Mouse (Mus musculus): ENCODE measurements around the gene Prl7d1. TPM values are rescaled to one million over a fixed set of nuclear protein-coding genes. Genes with fewer than 3 reads are reported as not detected.

Prl7d1 gene
- total and polyA plus RNA-seq, 2 experiments: not detected

- TF ChIP-seq POLR2A (IDR thresholded peaks at IDR 0.05; ENCODE audit: extremely low read depth, insufficient read depth, low read length) (no peak), CTCF (IDR thresholded peaks at IDR 0.05; ENCODE audit: low read depth, low read length) (no peak)
- whole genome bisulfite sequencing: 62% methylated on average over 2 of the region's 2 CpGs
- no peaks in the 10 kb centered on the region for H3K27me3 ChIP-seq (ENCODE audit: control insufficient read depth, insufficient read depth, low read length)
Measured at GRCm38 (mm10) chr13:27660747-27661146, 55.8 kb downstream of the Prl7d1 start.

More at GRCm38 (mm10) chr13:27660747-27661146, 55.8 kb downstream of the Prl7d1 start:
- no peak for DNase-seq (ENCODE audit: extremely low read depth, low read depth, low spot score)
- no peaks in the 10 kb centered on the region for H3K4me1 ChIP-seq (ENCODE audit: control insufficient read depth, insufficient read depth, low read length)
- H3K79me2 ChIP-seq (ENCODE audit: control insufficient read depth, insufficient read depth, low read length): no peaks in the 10 kb centered on the region
- no peaks in the 10 kb centered on the region for H3K36me3 ChIP-seq (ENCODE audit: control insufficient read depth, insufficient read depth, low read length)
- H3K9ac ChIP-seq (ENCODE audit: low read depth, low read length): no peak overlapping the region
- H3K27ac ChIP-seq (replicated peaks; ENCODE audit: insufficient read depth, low read depth, low read length): no peak overlapping the region
- no peak overlapping the region for H3K4me3 ChIP-seq (ENCODE audit: insufficient read depth, low read depth, low read length)

Other genes starting within 250 kb of the Prl7d1 start
- gene Prl8a8, start 203.5 kb downstream of the Prl7d1 start, total RNA-seq (2014; rRNA removed): not detected in 2 replicates
- not detected in 2 replicates for gene Prl8a8, start 203.5 kb downstream of the Prl7d1 start, polyA plus RNA-seq (2012; rRNA removed)
- gene Prl8a9, start 152.1 kb downstream of the Prl7d1 start, total RNA-seq (2014; rRNA removed): not detected in 2 replicates
- not detected in 2 replicates for gene Prl8a9, start 152.1 kb downstream of the Prl7d1 start, polyA plus RNA-seq (2012; rRNA removed)
- not detected in 2 replicates for gene Prl8a1, start 134.6 kb downstream of the Prl7d1 start, total RNA-seq (2014; rRNA removed)
- not detected in 2 replicates for gene Prl8a1, start 134.6 kb downstream of the Prl7d1 start, polyA plus RNA-seq (2012; rRNA removed)
- not detected in 2 replicates for gene Prl7b1, start 106.2 kb downstream of the Prl7d1 start, total RNA-seq (2014; rRNA removed)
- not detected in 2 replicates for gene Prl7b1, start 106.2 kb downstream of the Prl7d1 start, polyA plus RNA-seq (2012; rRNA removed)
- not detected in 2 replicates for gene Prl7a1, start 74.2 kb downstream of the Prl7d1 start, total RNA-seq (2014; rRNA removed)
- gene Prl7a1, start 74.2 kb downstream of the Prl7d1 start, polyA plus RNA-seq (2012; rRNA removed): not detected in 2 replicates
- not detected in 2 replicates for gene Prl7a2, start 48.7 kb downstream of the Prl7d1 start, total RNA-seq (2014; rRNA removed)
- not detected in 2 replicates for gene Prl7a2, start 48.7 kb downstream of the Prl7d1 start, polyA plus RNA-seq (2012; rRNA removed)
- not detected in 2 replicates for gene Prl7c1, start 64.1 kb upstream of the Prl7d1 start, total RNA-seq (2014; rRNA removed)
- gene Prl7c1, start 64.1 kb upstream of the Prl7d1 start, polyA plus RNA-seq (2012; rRNA removed): not detected in 2 replicates
- not detected in 2 replicates for gene Prl2a1, start 84.9 kb upstream of the Prl7d1 start, total RNA-seq (2014; rRNA removed)
- gene Prl2a1, start 84.9 kb upstream of the Prl7d1 start, polyA plus RNA-seq (2012; rRNA removed): not detected in 2 replicates
- gene Prl2c1, start 132.6 kb upstream of the Prl7d1 start, total RNA-seq (2014; rRNA removed): not detected in 2 replicates
- not detected in 2 replicates for gene Prl2c1, start 132.6 kb upstream of the Prl7d1 start, polyA plus RNA-seq (2012; rRNA removed)